Mouse (Mus musculus): ENCODE results near the gene Psmf1. TPM values are rescaled to one million over a fixed set of nuclear protein-coding genes. Genes with fewer than 3 reads are reported as not detected.

Psmf1 gene
- polyA plus RNA-seq, 1 experiment from 2014 or later = 37.9 TPM

GRCm38 (mm10) chr2:151702851-151703190 lies 41.2 kb downstream of the Psmf1 start:
- peak overlapping the region; percentile 70 for H3K9ac ChIP-seq (ENCODE audit: low read length)
- peak; percentile 32 for ATAC-seq (ENCODE audit: low read depth)
- H3K27me3 ChIP-seq (ENCODE audit: control insufficient read depth, insufficient read depth, low read depth, low read length) = peaks cover 26% of the 10 kb centered on the region
- WGBS = 4% methylated on average over 17 of the region's 17 CpGs
- H3K4me1 ChIP-seq (replicated peaks; ENCODE audit: control insufficient read depth, insufficient read depth, low read length) = peaks cover 9% of the 10 kb centered on the region
- H3K4me3 ChIP-seq (ENCODE audit: low read length) = peak overlapping the region; percentile 59
- no peak overlapping the region for H3K27ac ChIP-seq (ENCODE audit: low read length)
- H3K36me3 ChIP-seq (ENCODE audit: control insufficient read depth, insufficient read depth, low read length) = no peaks in the 10 kb centered on the region
- peak overlapping the region; percentile 100 for H3K4me2 ChIP-seq (ENCODE audit: low read depth, low read length)
- no peaks in the 10 kb centered on the region for H3K9me3 ChIP-seq (ENCODE audit: control insufficient read depth, low read length)

DNA sequence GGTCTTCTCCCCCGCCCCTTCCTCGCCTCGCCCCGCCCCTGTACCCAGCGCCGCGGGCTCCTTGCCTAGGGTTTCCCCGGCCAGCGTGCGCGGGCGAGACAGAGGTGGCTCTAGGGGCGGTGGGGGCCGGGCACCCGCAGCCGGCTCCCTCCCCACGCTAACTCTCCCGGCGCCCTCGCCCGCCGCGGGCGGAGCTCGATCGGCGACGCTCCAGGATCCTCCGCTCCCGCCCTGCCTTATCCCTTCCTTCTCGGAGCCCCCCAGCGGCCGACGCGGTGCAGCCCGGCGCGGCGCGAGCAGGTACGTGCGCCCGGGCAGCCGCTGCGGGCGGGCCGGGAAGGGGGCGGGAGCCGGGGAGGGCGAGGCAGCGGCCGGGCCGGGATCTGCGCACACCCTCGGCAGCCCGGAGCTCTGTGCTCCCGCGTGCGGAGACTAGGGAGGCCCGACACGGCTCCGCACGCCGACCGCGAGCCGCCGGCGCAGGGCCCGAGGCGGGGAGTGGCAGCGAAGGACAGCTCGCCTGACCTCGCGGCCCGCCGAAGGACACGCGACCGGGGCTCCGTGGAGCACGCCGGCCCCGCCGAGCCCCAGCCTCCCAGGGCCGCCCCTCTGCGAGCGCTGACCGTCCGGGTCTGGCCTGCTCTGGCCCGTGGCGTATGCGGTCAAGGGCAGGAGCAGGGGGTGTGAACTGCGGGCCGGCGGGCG lies 41.7 kb downstream of the Psmf1 start:
- Histone ChIP-seq H3K27me3 (ENCODE audit: control insufficient read depth, insufficient read depth, low read depth, low read length) (peaks cover 26% of the 10 kb centered on the region), H3K36me3 (ENCODE audit: control insufficient read depth, insufficient read depth, low read length) (no peaks in the 10 kb centered on the region), H3K9ac (ENCODE audit: low read length) (peak overlapping the region; percentile 70), H3K27ac (ENCODE audit: low read length) (no peak overlapping the region), H3K4me3 (ENCODE audit: low read length) (peak overlapping the region; percentile 59), H3K4me2 (ENCODE audit: low read depth, low read length) (peak overlapping the region; percentile 100), H3K9me3 (ENCODE audit: control insufficient read depth, low read length) (no peaks in the 10 kb centered on the region), H3K4me1 (replicated peaks; ENCODE audit: control insufficient read depth, insufficient read depth, low read length) (peaks cover 9% of the 10 kb centered on the region)
- under 1% methylated on average over 81 of the region's 97 CpGs for WGBS
- ATAC-seq (ENCODE audit: low read depth) = peak; percentile 88

DNA sequence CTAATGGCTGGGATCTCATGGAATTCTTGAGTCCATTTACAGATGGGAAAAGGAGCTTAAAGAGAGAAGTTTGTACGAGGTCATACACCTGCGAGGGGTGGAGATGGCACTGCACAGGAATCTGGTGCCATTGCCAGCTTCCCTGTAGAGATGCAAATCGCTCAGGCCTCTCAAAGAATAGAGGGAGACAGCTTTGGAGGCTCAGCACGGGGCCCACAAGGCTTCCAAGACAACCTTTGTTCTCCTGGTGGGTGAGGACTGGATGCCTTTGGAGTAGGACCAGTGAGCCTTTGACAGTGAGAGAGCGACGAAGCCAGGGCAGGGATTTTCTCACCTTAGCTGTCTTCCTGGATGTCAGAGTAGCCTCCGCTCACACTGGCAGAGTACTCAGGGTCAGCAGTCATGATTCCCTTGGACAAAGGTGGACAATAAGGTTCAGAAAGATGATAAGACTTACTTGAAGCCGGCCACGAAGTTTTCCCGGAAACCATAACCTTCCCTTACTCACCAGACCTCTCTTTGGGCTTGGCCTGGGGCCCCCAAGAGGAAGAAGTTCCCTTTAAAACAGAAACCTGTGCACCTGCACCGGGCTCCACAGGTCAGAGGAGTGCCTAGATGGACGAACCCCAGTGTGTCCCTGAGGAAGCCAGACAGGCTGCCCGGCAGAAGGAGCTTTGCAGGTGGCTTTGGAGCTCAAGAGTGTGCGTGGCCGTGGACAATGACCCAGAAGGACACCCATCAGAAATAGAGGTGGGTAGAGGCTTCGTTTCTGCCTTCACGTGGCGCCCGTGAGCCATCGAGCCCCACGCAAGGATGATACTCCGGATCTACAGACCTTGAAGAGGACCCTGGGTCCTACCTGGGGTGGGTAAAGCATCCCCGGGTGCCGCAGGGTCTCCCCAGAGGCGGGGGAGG lies 42.5 kb downstream of the Psmf1 start, which contains the start of gene Tmem74b:
Gene Tmem74b (plus strand): TSS at position 778 of the 915 bp plus-strand sequence.
- 5% methylated on average over 23 of the region's 25 CpGs for WGBS
- peaks cover 26% of the 10 kb centered on the region for H3K27me3 ChIP-seq (ENCODE audit: control insufficient read depth, insufficient read depth, low read depth, low read length)
- H3K4me3 ChIP-seq (ENCODE audit: low read length) = peak within 1 kb of the TSS; percentile 59
- H3K27ac ChIP-seq (ENCODE audit: low read length) = no peak within 1 kb of the TSS
- peak within 1 kb of the TSS; percentile 100 for H3K4me2 ChIP-seq (ENCODE audit: low read depth, low read length)
- no peaks in the 10 kb centered on the region for H3K36me3 ChIP-seq (ENCODE audit: control insufficient read depth, insufficient read depth, low read length)
- ATAC-seq (ENCODE audit: low read depth) = no peak
- H3K4me1 ChIP-seq (replicated peaks; ENCODE audit: control insufficient read depth, insufficient read depth, low read length) = peaks cover 9% of the 10 kb centered on the region
- H3K9me3 ChIP-seq (ENCODE audit: control insufficient read depth, low read length) = no peaks in the 10 kb centered on the region
- peak within 1 kb of the TSS; percentile 70 for H3K9ac ChIP-seq (ENCODE audit: low read length)

GRCm38 (mm10) chr2:151682976-151683375 lies 61.0 kb downstream of the Psmf1 start:
- ATAC-seq (ENCODE audit: low read depth) = no peak
- H3K4me3 ChIP-seq (ENCODE audit: low read length) = no peak overlapping the region
- H3K27ac ChIP-seq (ENCODE audit: low read length) = no peak overlapping the region
- H3K9ac ChIP-seq (ENCODE audit: low read length) = no peak overlapping the region
- WGBS = 80% methylated on average over 4 of the region's 4 CpGs
- H3K4me1 ChIP-seq (replicated peaks; ENCODE audit: control insufficient read depth, insufficient read depth, low read length) = no peaks in the 10 kb centered on the region
- H3K27me3 ChIP-seq (ENCODE audit: control insufficient read depth, insufficient read depth, low read depth, low read length) = no peaks in the 10 kb centered on the region
- H3K4me2 ChIP-seq (ENCODE audit: low read depth, low read length) = no peak overlapping the region
- no peaks in the 10 kb centered on the region for H3K36me3 ChIP-seq (ENCODE audit: control insufficient read depth, insufficient read depth, low read length)
- H3K9me3 ChIP-seq (ENCODE audit: control insufficient read depth, low read length) = no peaks in the 10 kb centered on the region

DNA sequence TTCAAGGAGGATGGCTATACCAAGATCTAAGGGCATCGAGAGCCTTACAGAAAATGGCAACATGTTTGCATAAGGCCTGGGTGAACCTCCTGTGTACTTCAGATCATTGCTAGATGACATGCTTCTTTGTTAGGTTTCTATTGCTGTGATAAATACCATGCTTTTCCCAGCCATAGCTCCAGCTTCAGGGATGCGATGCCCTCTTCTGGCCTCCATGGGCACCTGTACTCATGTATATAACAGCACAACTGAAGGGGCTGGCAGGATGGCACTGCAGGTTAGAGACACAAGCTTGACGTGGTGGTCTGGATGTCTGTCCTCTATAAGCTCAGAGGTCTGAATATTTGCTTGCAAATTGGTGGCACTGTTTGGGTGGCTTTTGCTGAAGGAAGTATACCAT lies 61.6 kb downstream of the Psmf1 start:
- ATAC-seq (ENCODE audit: low read depth) = no peak
- no peak overlapping the region for H3K27ac ChIP-seq (ENCODE audit: low read length)
- H3K9me3 ChIP-seq (ENCODE audit: control insufficient read depth, low read length) = no peaks in the 10 kb centered on the region
- H3K36me3 ChIP-seq (ENCODE audit: control insufficient read depth, insufficient read depth, low read length) = no peaks in the 10 kb centered on the region
- no peak overlapping the region for H3K9ac ChIP-seq (ENCODE audit: low read length)
- no peak overlapping the region for H3K4me2 ChIP-seq (ENCODE audit: low read depth, low read length)
- no peak overlapping the region for H3K4me3 ChIP-seq (ENCODE audit: low read length)
- H3K27me3 ChIP-seq (ENCODE audit: control insufficient read depth, insufficient read depth, low read depth, low read length) = no peaks in the 10 kb centered on the region
- H3K4me1 ChIP-seq (replicated peaks; ENCODE audit: control insufficient read depth, insufficient read depth, low read length) = no peaks in the 10 kb centered on the region
- WGBS = 43% methylated on average over 3 of the region's 3 CpGs

DNA sequence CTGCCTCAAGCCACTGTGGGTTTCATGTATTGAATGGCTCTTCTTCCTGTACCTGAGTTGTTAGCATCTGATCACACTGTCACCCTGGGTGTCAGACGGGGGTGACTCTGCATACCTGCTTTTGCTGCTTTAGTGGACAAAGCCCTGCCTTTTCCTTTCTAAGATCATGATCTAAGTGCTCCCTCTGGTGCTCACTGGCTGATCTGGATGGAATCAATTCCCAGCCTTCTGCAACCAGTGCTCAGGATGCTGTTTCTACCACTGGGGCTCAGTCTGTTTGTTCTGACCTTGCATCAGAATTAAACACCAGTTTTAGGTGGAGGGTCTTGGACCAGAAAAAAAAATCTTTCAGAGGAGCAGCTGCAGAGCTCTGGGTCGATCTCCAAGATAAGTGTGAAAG lies 67.8 kb downstream of the Psmf1 start:
- Histone ChIP-seq H3K9ac (ENCODE audit: low read length) (no peak overlapping the region), H3K36me3 (ENCODE audit: control insufficient read depth, insufficient read depth, low read length) (no peaks in the 10 kb centered on the region), H3K4me1 (replicated peaks; ENCODE audit: control insufficient read depth, insufficient read depth, low read length) (no peaks in the 10 kb centered on the region), H3K27ac (ENCODE audit: low read length) (no peak overlapping the region), H3K27me3 (ENCODE audit: control insufficient read depth, insufficient read depth, low read depth, low read length) (no peaks in the 10 kb centered on the region; the same call in 1 of the 2 replicates), H3K4me3 (ENCODE audit: low read length) (no peak overlapping the region), H3K9me3 (ENCODE audit: control insufficient read depth, low read length) (no peaks in the 10 kb centered on the region), H3K4me2 (ENCODE audit: low read depth, low read length) (no peak overlapping the region)
- WGBS = 55% methylated on average over 2 of the region's 2 CpGs
- ATAC-seq (ENCODE audit: low read depth) = no peak

DNA sequence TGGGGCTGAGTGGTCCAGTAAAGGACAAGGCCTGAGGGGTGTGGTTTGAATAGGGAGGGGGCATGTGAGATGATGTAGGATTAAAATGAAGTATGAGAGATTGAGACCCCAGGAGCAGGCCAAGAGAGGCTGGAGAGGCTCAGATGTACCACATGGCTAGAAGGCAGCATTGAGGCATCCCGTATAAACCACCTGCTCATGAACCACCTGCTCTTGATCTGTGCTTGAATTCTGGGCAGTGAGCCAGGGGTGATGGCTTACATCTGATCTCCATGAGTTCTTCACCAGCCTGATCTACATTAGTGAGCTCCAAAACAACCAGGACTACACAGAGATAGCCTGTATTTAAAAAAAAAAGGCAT lies 73.0 kb downstream of the Psmf1 start:
- H3K9ac ChIP-seq (ENCODE audit: low read length) = no peak overlapping the region
- H3K4me1 ChIP-seq (replicated peaks; ENCODE audit: control insufficient read depth, insufficient read depth, low read length) = no peaks in the 10 kb centered on the region
- no peaks in the 10 kb centered on the region for H3K36me3 ChIP-seq (ENCODE audit: control insufficient read depth, insufficient read depth, low read length)
- 60% methylated on average over 1 of the region's 1 CpGs for WGBS
- no peak overlapping the region for H3K4me2 ChIP-seq (ENCODE audit: low read depth, low read length)
- H3K9me3 ChIP-seq (ENCODE audit: control insufficient read depth, low read length) = no peaks in the 10 kb centered on the region
- ATAC-seq (ENCODE audit: low read depth) = peak; percentile 31
- no peak overlapping the region for H3K27ac ChIP-seq (ENCODE audit: low read length)
- H3K4me3 ChIP-seq (ENCODE audit: low read length) = no peak overlapping the region
- H3K27me3 ChIP-seq (ENCODE audit: control insufficient read depth, insufficient read depth, low read depth, low read length) = peaks cover 4% of the 10 kb centered on the region

DNA sequence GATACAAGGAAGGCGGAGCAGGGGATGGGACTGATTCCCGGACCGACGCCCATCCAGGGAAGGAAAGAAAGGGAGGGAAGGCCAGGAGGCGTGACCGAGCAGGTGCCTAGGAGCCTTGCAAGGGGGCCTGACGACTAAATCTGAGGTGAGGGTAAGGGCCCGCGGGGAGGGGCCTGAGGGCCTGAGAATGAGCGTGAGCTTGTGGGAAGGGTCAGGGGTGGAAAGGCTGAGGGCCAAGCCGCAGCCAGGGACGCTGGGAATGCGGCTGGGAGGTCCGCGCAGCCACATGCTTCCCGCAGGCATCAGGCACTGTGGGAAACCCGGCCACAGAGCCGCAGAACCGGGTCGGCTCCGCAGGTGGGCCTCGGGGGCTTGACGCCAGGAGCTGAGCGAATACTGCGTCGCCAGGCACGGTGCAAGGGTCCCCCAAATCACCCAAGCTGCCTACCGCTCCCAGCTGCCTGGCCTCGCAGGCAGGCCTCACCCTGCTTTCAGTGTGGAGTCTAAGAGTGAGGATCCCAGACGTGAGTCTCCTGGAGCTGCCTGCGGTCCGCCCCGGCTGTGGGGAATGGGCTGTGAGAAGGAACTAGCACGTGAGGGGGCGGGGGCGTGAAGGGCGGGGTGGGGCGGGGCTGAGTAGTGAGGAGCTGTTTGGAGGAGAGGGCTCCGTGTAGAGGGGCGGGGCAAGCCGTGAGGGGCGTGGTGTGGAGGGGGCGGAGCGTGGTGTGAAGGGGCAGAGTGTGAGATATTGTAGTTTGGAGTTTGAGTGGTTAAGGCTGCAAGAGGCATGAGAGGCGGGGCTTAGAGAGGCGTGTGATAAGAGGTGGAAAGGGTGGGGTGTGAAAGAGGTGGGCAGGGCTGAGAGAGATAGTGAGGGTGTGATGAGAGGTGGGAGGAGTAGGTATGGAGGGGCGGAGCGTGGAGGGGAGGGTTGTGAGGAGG lies 73.7 kb downstream of the Psmf1 start:
- H3K4me2 ChIP-seq (ENCODE audit: low read depth, low read length) = no peak overlapping the region
- no peak overlapping the region for H3K27ac ChIP-seq (ENCODE audit: low read length)
- H3K9ac ChIP-seq (ENCODE audit: low read length) = no peak overlapping the region
- no peaks in the 10 kb centered on the region for H3K4me1 ChIP-seq (replicated peaks; ENCODE audit: control insufficient read depth, insufficient read depth, low read length)
- peaks cover 4% of the 10 kb centered on the region for H3K27me3 ChIP-seq (ENCODE audit: control insufficient read depth, insufficient read depth, low read depth, low read length)
- H3K4me3 ChIP-seq (ENCODE audit: low read length) = no peak overlapping the region
- peak; percentile 51 for ATAC-seq (ENCODE audit: low read depth)
- 33% methylated on average over 48 of the region's 48 CpGs for WGBS
- H3K9me3 ChIP-seq (ENCODE audit: control insufficient read depth, low read length) = no peaks in the 10 kb centered on the region
- no peaks in the 10 kb centered on the region for H3K36me3 ChIP-seq (ENCODE audit: control insufficient read depth, insufficient read depth, low read length)
